Mouse (Mus musculus) embryonic facial prominence, embryonic 12.5 days (tissue): ENCODE data around the gene Sirpa. TPM values are rescaled to one million over a fixed set of nuclear protein-coding genes. Genes with fewer than 3 reads are reported as not detected.

Experiments used
- ATAC-seq: fragments of 200-750 bp; cut with Nextera tagmentation; 2 replicates; pipeline ENCODE4 v1.8.0; 2017; ENCODE audit not compliant: insufficient number of reproducible peaks, insufficient read depth, low FRiP score, low TSS enrichment
- H3K27ac ChIP-seq: fragments of 300-500 bp; sonication (generic); 2 replicates; pipeline ENCODE4 v1.5.1; 2016; ENCODE audit warnings: mild to moderate bottlenecking
- H3K27me3 ChIP-seq: fragments of 300-500 bp; sonication (generic); 2 replicates; pipeline ENCODE4 v1.6.1; 2016; ENCODE audit warnings: mild to moderate bottlenecking, moderate library complexity
- H3K36me3 ChIP-seq: fragments of 300-500 bp; sonication (generic); 2 replicates; pipeline ENCODE4 v1.6.1; 2016; ENCODE audit warnings: mild to moderate bottlenecking
- H3K4me1 ChIP-seq: fragments of 300-500 bp; sonication (generic); 2 replicates; pipeline ENCODE4 v1.6.1; 2016
- H3K4me2 ChIP-seq: fragments of 300-500 bp; sonication (generic); replicated peaks from 2 replicates; pipeline ENCODE4 v1.6.1; 2016; ENCODE audit warnings: mild to moderate bottlenecking, moderate library complexity
- H3K4me3 ChIP-seq: fragments of 300-500 bp; sonication (generic); 2 replicates; pipeline ENCODE4 v1.5.1; 2016; ENCODE audit warnings: mild to moderate bottlenecking
- H3K9ac ChIP-seq: fragments of 300-500 bp; sonication (generic); 2 replicates; pipeline ENCODE4 v1.6.1; 2016; ENCODE audit warnings: mild to moderate bottlenecking, moderate library complexity
- H3K9me3 ChIP-seq: fragments of 300-500 bp; sonication (generic); 2 replicates; pipeline ENCODE4 v1.6.1; 2016; ENCODE audit warnings: mild to moderate bottlenecking, moderate library complexity
- WGBS: fragments of 180-500 bp; shearing (Covaris S2); methylation state at CpG from one replicate; pipeline ENCODE4 v1.1.7; 2016; 5-methylcytosine and 5-hydroxymethylcytosine counted together
- polyA plus RNA-seq: library from polyadenylated mRNA; unstranded; fragments of >200 nt; fragmentation: Nextera tagmentation; extraction: Ambion mirVana; gene quantifications from 2 replicates; pipeline ENCODE4 v1.2.1, GENCODE M21; 2016

The Sirpa gene
- polyA plus RNA-seq, 1 experiment from 2014 or later: 24.3 TPM

- Histone ChIP-seq H3K36me3 (peaks cover 21% of the 10 kb centered on the region), H3K27ac (no peak overlapping the region), H3K4me3 (no peak overlapping the region), H3K4me2 (no peak overlapping the region), H3K27me3 (no peaks in the 10 kb centered on the region), H3K9me3 (no peaks in the 10 kb centered on the region), H3K9ac (no peak overlapping the region), H3K4me1 (no peaks in the 10 kb centered on the region)
- no peak for ATAC-seq
- WGBS: 89% methylated on average over 10 of the region's 10 CpGs
These were observed 22.0 kb downstream of the Sirpa start for GRCm38 (mm10) chr2:129614482-129615185.

GRCm38 (mm10) chr2:129620148-129620547 is 27.5 kb downstream of the Sirpa start:
- Histone ChIP-seq H3K4me3 (no peak overlapping the region), H3K27me3 (no peaks in the 10 kb centered on the region), H3K36me3 (peaks cover 11% of the 10 kb centered on the region), H3K9ac (no peak overlapping the region), H3K27ac (no peak overlapping the region), H3K4me1 (no peaks in the 10 kb centered on the region), H3K4me2 (no peak overlapping the region), H3K9me3 (no peaks in the 10 kb centered on the region)
- ATAC-seq: no peak
- 78% methylated on average over 7 of the region's 7 CpGs for WGBS

- Histone ChIP-seq H3K4me1 (no peaks in the 10 kb centered on the region), H3K27ac (no peak overlapping the region), H3K4me3 (no peak overlapping the region), H3K4me2 (no peak overlapping the region), H3K9ac (no peak overlapping the region), H3K36me3 (peaks cover 5% of the 10 kb centered on the region), H3K27me3 (no peaks in the 10 kb centered on the region), H3K9me3 (no peaks in the 10 kb centered on the region)
- no peak for ATAC-seq
- WGBS: 86% methylated on average over 5 of the region's 5 CpGs
These were observed 28.2 kb downstream of the Sirpa start for GRCm38 (mm10) chr2:129620881-129621280.

- no peaks in the 10 kb centered on the region for H3K4me1 ChIP-seq
- H3K36me3 ChIP-seq: peaks cover 2% of the 10 kb centered on the region; the same call in 1 of the 2 replicates
- 86% methylated on average over 9 of the region's 9 CpGs for WGBS
- no peaks in the 10 kb centered on the region for H3K9me3 ChIP-seq
- no peak overlapping the region for H3K4me3 ChIP-seq
- no peak overlapping the region for H3K27ac ChIP-seq
- H3K9ac ChIP-seq: no peak overlapping the region
- no peak overlapping the region for H3K4me2 ChIP-seq
- no peak for ATAC-seq
- H3K27me3 ChIP-seq: no peaks in the 10 kb centered on the region
These were observed 29.2 kb downstream of the Sirpa start for GRCm38 (mm10) chr2:129621654-129622490.

- H3K36me3 ChIP-seq: 0 out of 2 replicates have a peak, but pooled peaks cover 2% of the 10 kb centered on the region
- 91% methylated on average over 5 of the region's 5 CpGs for WGBS
- H3K4me2 ChIP-seq: no peak overlapping the region
- no peaks in the 10 kb centered on the region for H3K4me1 ChIP-seq
- no peak overlapping the region for H3K4me3 ChIP-seq
- no peaks in the 10 kb centered on the region for H3K27me3 ChIP-seq
- H3K9ac ChIP-seq: no peak overlapping the region
- no peak for ATAC-seq
- H3K27ac ChIP-seq: no peak overlapping the region
- no peaks in the 10 kb centered on the region for H3K9me3 ChIP-seq
These were observed 30.3 kb downstream of the Sirpa start for GRCm38 (mm10) chr2:129622918-129623317.

GRCm38 (mm10) chr2:129623771-129624170 is 31.1 kb downstream of the Sirpa start:
- Histone ChIP-seq H3K4me2 (no peak overlapping the region), H3K4me3 (no peak overlapping the region), H3K36me3 (0 out of 2 replicates have a peak, but pooled peaks cover 2% of the 10 kb centered on the region), H3K9ac (no peak overlapping the region), H3K9me3 (no peaks in the 10 kb centered on the region), H3K27me3 (no peaks in the 10 kb centered on the region), H3K4me1 (no peaks in the 10 kb centered on the region), H3K27ac (no peak overlapping the region)
- ATAC-seq: no peak
- WGBS: 79% methylated on average over 7 of the region's 7 CpGs

- Histone ChIP-seq H3K36me3 (0 out of 2 replicates have a peak, but pooled peaks cover 2% of the 10 kb centered on the region), H3K9me3 (no peaks in the 10 kb centered on the region), H3K4me3 (no peak overlapping the region), H3K4me2 (no peak overlapping the region), H3K4me1 (no peaks in the 10 kb centered on the region), H3K27ac (no peak overlapping the region), H3K27me3 (no peaks in the 10 kb centered on the region), H3K9ac (no peak overlapping the region)
- WGBS: 74% methylated on average over 13 of the region's 13 CpGs
- no peak for ATAC-seq
These were observed 31.7 kb downstream of the Sirpa start for GRCm38 (mm10) chr2:129624246-129624918.

GRCm38 (mm10) chr2:129624956-129625355 is 32.3 kb downstream of the Sirpa start:
- Histone ChIP-seq H3K27me3 (no peaks in the 10 kb centered on the region), H3K9ac (no peak overlapping the region), H3K4me1 (no peaks in the 10 kb centered on the region), H3K36me3 (0 out of 2 replicates have a peak, but pooled peaks cover 7% of the 10 kb centered on the region), H3K4me2 (no peak overlapping the region), H3K4me3 (no peak overlapping the region), H3K9me3 (no peaks in the 10 kb centered on the region), H3K27ac (peak overlapping the region; percentile 33; the same call in 1 of the 2 replicates)
- ATAC-seq: no peak
- 66% methylated on average over 6 of the region's 6 CpGs for WGBS

GRCm38 (mm10) chr2:129625845-129626244 is 33.2 kb downstream of the Sirpa start:
- ATAC-seq: no peak
- H3K4me1 ChIP-seq: no peaks in the 10 kb centered on the region
- H3K36me3 ChIP-seq: peaks cover 14% of the 10 kb centered on the region; the same call in 1 of the 2 replicates
- H3K9me3 ChIP-seq: no peaks in the 10 kb centered on the region
- H3K4me3 ChIP-seq: no peak overlapping the region
- no peak overlapping the region for H3K27ac ChIP-seq
- WGBS: 84% methylated on average over 4 of the region's 4 CpGs
- H3K9ac ChIP-seq: no peak overlapping the region
- no peaks in the 10 kb centered on the region for H3K27me3 ChIP-seq
- H3K4me2 ChIP-seq: no peak overlapping the region

GRCm38 (mm10) chr2:129626621-129627061 is 34.0 kb downstream of the Sirpa start:
- Histone ChIP-seq H3K4me2 (no peak overlapping the region), H3K9ac (no peak overlapping the region), H3K4me3 (no peak overlapping the region), H3K9me3 (no peaks in the 10 kb centered on the region), H3K27me3 (no peaks in the 10 kb centered on the region), H3K4me1 (no peaks in the 10 kb centered on the region), H3K36me3 (peaks cover 14% of the 10 kb centered on the region; the same call in 1 of the 2 replicates), H3K27ac (no peak overlapping the region)
- ATAC-seq: no peak
- 89% methylated on average over 4 of the region's 4 CpGs for WGBS

- ATAC-seq: no peak
- H3K4me1 ChIP-seq: no peaks in the 10 kb centered on the region
- WGBS: 89% methylated on average over 5 of the region's 5 CpGs
- no peaks in the 10 kb centered on the region for H3K27me3 ChIP-seq
- no peak overlapping the region for H3K4me2 ChIP-seq
- H3K4me3 ChIP-seq: no peak overlapping the region
- no peak overlapping the region for H3K9ac ChIP-seq
- peaks cover 14% of the 10 kb centered on the region; the same call in 1 of the 2 replicates for H3K36me3 ChIP-seq
- no peaks in the 10 kb centered on the region for H3K9me3 ChIP-seq
- no peak overlapping the region for H3K27ac ChIP-seq
These were observed 34.5 kb downstream of the Sirpa start for GRCm38 (mm10) chr2:129627133-129627532.
